Mouse (Mus musculus): ENCODE data around the gene Polr3gl.

The Polr3gl gene

DNA sequence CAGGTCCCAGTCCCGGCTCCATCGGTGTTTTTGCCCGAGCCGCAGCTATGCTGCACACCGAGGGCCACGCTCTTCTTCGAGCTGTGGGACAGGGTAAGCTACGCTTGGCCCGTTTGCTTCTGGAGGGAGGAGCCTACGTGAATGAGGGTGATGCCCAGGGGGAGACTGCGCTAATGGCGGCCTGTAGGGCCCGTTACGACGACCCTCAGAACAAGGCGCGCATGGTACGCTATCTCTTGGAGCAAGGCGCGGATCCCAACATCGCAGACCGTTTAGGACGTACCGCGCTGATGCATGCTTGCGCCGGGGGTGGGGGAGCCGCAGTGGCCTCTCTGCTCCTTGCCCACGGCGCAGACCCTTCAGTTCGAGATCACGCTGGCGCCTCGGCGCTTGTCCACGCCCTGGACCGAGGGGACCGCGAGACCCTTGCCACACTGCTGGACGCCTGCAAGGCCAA, 3.5 kb upstream of the Polr3gl start:
- DNase-seq, result no peak

- DNase-seq, result no peak
Measured at GRCm38 (mm10) chr3:96596855-96597254, 2.9 kb upstream of the Polr3gl start.

DNA sequence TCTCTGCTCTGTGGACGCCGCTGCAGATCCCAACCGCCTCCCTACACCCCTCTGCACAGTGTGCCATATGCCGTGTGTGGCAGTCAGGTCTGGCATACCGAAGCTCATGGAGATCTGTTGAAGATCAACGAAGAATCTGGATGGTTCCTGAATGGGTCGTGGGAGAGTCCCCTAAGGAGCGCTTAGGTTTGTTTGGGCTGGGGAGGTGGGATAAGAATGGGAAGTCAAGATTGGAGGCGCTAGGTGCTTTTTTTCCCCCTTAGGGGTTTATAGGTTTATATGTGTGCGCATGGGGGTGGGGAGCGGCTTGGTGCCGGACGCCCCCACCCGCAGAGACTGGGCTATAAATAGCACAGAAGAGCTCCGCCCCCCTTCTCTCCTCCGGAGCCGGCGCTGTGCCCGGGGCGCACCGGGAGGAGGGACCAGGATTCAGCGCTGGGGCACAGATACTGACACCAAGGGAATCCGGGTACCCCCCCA, 2.3 kb upstream of the Polr3gl start, which contains the start of gene Ankrd34a:
TSS of gene Ankrd34a (plus strand) at position 409 of the 480 bp plus-strand sequence.
- DNase-seq, result no peak

DNA sequence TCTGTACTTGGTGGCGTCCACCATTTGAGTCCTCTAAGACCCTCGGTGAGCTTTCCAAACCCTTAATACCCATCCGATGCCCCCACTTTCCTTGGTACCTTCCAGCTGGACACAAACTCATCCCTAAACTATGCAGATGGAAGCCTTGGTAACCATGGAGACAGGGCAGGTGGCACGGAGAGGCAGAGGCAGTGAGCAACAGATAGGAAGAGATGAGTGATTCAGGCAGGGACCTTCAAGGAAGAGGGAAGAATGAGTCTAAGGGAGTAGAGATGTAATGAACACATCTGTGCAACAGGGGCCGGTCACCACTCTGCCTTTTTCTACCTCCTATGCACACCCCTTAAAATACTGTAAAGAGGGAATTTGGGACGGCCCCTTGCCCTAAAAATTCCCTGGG, 1.7 kb upstream of the Polr3gl start:
- DNase-seq, result no peak

DNA sequence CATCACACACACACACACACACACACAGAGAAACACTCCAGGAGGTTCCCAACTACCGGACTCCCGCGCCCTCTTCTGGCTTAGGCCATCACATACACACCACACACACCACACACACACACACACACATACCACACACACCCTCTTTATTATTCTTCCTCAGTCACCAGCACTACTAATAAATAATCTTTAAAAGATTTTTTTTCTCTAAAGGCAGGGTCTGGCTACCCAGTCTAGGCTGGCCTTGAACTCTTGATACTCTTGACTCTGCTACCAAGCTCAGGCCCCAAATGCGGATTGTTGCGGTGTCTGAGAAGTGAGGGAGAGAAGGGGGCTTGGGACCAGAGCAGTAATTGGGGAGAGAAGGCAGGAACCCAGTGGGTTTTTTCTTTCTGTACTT, 870 bp upstream of the Polr3gl start:
- DNase-seq, result no peak

- no peak for DNase-seq
Measured at GRCm38 (mm10) chr3:96593374-96593773, 607 bp downstream of the Polr3gl start.

GRCm38 (mm10) chr3:96590657-96591056, 3.3 kb downstream of the Polr3gl start:
- DNase-seq, result no peak

DNA sequence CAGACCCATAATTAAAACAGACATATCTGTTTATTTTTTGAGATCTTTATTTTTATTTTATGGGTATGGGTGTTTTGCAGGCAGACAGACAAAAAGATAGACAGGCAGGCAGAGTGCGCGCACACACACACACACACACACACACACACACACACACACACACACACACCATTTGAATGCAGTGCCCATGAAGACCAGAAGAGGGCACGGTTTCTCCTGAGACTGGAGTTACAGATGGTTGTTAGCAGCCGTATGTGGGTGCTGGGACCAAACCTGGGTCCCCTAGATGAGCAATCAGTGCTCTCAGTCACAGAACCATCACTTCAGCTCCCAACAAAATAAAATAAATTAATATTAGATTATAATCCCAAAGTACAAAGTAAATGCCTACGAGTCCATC, 10.6 kb downstream of the Polr3gl start:
- no peak for DNase-seq

GRCm38 (mm10) chr3:96581771-96582515, 12.0 kb downstream of the Polr3gl start:
- DNase-seq, result no peak

DNA sequence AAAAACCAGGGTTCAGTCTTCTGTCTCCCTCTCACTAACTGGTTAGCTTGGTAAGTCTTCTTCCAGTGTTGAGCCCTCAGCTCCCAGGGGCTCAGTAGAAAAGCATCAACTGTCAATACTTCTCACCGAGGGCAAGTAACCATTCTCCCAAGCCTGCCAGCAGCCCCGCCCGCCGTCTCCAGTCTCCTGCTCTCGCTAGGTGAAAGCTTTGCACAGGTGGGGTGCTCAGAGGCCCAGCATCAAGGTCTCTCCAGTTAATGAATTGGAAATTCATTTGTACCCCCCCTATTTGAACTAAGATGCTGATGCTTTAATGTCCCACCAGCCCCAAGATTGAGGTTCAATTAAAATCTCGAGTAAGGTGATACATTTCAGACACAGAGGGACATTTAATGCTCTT, 12.8 kb downstream of the Polr3gl start:
- DNase-seq, result no peak

GRCm38 (mm10) chr3:96579885-96580454, 14.0 kb downstream of the Polr3gl start:
- DNase-seq, result peak; percentile 92

GRCm38 (mm10) chr3:96579239-96579750, 14.7 kb downstream of the Polr3gl start:
- no peak for DNase-seq

DNA sequence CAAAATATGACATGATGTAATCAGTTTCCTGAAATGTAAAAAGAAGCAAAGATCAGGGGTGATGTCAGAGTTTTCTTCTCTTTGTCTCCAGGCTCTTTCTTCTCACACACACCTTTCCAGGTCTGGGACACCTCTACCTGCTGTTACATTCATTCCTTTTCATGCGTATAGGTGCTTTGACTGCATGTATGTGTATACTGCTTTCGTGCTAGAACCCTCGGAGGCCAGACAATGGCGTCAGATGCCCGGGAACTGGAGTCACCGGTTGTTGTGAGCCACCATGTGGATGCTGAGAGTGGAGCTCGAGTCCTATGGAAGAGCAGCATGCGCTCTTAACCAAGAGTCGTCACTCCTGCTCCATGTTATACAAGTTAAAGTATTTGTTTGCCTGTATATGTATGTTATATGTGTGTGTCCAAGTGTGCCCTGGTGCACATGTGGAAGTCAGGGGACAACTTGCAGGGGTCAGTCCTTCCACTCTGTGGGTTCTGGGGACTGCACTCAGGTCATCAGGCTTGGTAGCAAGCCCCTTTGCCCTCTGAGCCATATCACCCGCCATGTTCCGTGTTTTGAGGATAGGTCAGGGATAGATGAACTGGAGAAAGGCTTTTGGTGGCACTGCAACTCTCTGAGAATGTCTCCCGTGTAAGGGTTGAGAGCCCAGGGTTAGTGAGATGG, 15.3 kb downstream of the Polr3gl start:
- no peak for DNase-seq

GRCm38 (mm10) chr3:96577566-96577965, 16.4 kb downstream of the Polr3gl start:
- DNase-seq, result no peak

- DNase-seq, result peak; percentile 83
Measured at GRCm38 (mm10) chr3:96576690-96577541, 17.1 kb downstream of the Polr3gl start, which contains the start of gene Gm16253. Gm16253 (plus strand) TSS chr3:96576984.

DNA sequence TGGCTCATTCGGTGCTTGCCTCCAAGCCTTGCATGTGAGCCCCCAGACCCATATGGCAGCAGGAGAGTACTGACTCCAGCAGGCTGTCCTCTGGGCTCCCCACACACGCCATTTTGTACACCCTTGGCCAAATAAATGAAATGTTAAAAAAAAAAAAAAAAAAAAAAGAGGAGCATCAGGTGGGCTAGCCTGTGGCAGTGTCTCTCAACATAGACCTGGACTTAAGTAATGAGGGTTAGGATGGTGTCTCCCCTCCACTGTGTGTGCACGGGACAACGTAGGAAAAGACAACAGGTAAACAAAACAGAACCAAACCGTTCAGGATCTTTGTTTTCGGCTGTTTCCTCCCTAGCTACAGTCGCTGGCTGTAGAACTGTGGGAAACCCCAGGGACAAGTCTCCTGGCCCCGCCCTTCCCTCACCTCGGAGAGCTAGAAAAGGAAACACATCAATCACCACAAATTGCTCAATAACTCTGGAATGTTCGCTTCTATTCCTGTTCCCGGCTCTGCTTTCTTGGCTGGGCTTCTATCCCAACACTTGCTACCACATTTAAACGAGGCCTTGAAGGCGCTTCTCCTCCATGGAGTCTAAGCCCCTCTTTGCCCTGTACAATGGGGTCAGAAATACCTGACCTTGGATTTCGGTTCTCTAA, 17.8 kb downstream of the Polr3gl start:
- no peak for DNase-seq

GRCm38 (mm10) chr3:96575272-96575984, 18.6 kb downstream of the Polr3gl start:
- no peak for DNase-seq

DNA sequence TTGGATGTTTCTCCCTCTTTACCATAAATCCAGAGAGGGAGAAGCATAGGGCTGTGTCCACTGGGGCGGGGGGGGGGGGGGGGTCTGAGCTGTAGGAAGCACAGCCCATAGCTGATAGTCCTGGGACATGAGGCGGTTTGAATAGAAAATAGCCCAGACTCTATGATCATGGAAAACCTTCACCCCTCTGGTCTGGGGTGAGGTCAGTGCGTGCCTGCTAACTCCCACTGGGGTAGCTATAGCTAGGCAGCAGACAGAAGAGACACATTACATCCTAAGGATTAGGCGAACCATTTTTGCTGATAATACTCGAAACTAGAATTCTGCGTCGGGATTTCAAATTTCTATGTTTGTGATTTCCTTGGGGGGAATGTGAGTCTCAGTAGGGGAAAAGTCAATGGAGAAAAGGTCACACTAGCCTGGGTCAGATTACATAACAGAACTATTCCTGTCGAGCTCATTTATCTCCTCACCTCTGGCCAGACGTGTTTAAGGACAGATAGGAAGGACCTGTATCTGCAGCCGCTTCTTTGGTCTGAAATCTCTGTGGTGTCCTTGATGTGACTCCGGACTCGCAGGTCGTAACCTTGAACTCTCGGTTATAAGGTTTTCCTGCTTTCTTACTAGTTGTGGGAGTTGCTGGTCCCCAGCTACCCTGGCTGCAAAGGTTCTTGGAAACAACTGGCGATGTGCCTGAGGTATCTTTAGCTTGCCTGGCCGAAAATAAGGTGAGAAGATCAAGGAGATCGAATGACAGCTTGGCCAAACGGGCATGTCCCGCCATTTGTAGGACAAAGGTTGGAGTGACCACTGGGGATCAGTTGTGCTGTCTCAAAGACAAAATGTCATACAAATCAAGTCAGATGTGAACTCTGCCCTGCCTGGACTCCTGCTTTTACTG, 20.1 kb downstream of the Polr3gl start:
- DNase-seq, result no peak

DNA sequence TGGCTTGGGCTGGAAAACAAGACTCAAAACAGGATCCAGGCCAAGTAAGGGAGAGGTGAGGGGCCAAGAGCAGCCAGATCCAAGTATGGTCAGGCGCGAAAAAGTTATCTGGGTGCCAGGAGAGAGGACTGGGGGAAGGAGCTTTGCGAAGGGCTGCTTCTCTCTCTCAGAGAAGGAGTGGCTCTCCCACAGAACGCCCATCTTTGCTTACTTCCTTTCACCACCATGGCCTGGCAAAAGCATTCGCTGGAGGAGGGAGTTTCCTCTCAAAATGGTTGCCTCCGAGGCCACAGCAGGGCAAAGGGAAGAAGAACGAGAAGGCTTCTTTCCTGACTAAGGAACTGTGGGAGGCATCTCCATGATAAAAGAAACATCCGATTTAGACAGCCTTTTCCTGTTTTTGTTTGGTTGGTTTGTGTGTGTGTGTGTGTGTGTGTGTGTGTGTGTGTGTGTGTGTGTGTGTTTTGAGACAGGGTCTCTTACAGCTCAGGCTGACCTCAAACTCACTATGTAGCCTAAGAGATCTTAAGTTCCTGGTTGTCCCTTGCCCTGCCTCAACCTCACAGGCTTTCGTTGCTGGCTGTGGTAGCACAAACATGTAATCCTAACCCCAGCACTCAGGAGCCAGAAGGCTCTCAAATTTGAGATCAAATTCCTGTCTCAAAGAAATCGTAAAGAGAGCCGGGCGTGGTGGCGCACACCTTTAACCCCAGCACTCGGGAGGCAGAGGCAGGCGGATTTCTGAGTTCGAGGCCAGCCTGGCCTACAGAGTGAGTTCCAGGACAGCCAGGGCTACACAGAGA, 21.9 kb downstream of the Polr3gl start:
- no peak for DNase-seq
